Mouse (Mus musculus): ENCODE results near the gene Ankrd13b. TPM values are rescaled to one million over a fixed set of nuclear protein-coding genes. Genes with fewer than 3 reads are reported as not detected.

Ankrd13b gene
- polyA plus RNA-seq, 1 experiment from 2014 or later, result 38.4 TPM

DNA sequence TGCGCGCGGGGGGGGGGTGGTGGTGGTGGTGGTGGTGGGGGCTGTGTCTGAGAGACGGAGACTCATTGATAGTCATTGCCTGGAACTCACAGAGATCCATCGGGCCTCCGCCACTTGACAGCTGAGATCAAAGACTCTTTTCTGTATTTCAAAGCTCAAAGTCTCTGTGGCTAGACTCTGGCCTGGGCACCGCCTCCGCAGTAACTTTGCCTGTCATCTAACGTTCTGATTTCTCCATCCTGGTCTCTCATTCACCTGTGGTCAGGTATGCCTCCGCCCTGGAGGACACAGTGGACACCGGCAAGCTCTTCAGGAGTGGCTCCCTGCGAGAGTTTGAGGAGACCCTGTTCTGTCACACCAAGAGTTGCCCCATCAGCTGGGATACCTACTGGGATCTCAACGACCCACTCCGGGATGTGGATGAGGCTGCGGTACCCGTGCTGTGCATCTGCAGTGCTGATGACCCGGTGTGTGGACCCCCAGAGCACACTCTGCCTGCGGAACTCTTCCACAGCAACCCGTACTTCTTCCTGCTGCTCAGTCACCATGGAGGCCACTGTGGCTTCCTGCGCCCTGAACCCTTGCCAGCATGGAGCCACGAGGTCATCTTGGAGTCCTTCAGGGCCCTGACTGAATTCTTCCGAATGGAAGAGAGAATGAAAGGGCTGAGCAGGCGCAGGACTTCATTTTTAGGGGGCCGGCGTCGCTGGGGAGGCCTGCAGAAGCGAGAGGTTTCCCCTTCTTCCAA, 28.7 kb upstream of the Ankrd13b start:
- Histone ChIP-seq H3K4me1 (replicated peaks; ENCODE audit: control insufficient read depth, insufficient read depth, low read length) (peaks cover 31% of the 10 kb centered on the region), H3K9ac (replicated peaks; ENCODE audit: low read depth, low read length) (no peak overlapping the region), H3K27ac (ENCODE audit: low read length) (no peak overlapping the region), H3K9me3 (ENCODE audit: control insufficient read depth, low read length) (no peaks in the 10 kb centered on the region), H3K36me3 (ENCODE audit: control insufficient read depth, insufficient read depth) (no peaks in the 10 kb centered on the region), H3K4me3 (replicated peaks; ENCODE audit: low read length) (no peak overlapping the region), H3K4me2 (ENCODE audit: low read length) (no peak overlapping the region), H3K27me3 (replicated peaks; ENCODE audit: control insufficient read depth, insufficient read depth, low read length) (peaks cover 6% of the 10 kb centered on the region; the same call in 1 of the 2 replicates)
- WGBS, result 85% methylated on average over 27 of the region's 27 CpGs
- ATAC-seq, result no peak

- ATAC-seq, result no peak
- peaks cover 38% of the 10 kb centered on the region for H3K4me1 ChIP-seq (replicated peaks; ENCODE audit: control insufficient read depth, insufficient read depth, low read length)
Observed at GRCm38 (mm10) chr11:77516553-77517425, 27.3 kb upstream of the Ankrd13b start.

GRCm38 (mm10) chr11:77515637-77516552, 26.4 kb upstream of the Ankrd13b start, which contains the start of gene Trp53i13:
TSS of gene Trp53i13 (minus strand) at chr11:77515980.
- Histone ChIP-seq H3K27ac (ENCODE audit: low read length) (no peak within 1 kb of the TSS), H3K36me3 (ENCODE audit: control insufficient read depth, insufficient read depth) (no peaks in the 10 kb centered on the region), H3K4me3 (replicated peaks; ENCODE audit: low read length) (peak within 1 kb of the TSS; percentile 47), H3K27me3 (replicated peaks; ENCODE audit: control insufficient read depth, insufficient read depth, low read length) (peaks cover 6% of the 10 kb centered on the region; the same call in 1 of the 2 replicates), H3K9me3 (ENCODE audit: control insufficient read depth, low read length) (no peaks in the 10 kb centered on the region), H3K4me2 (ENCODE audit: low read length) (peak within 1 kb of the TSS; percentile 75), H3K4me1 (replicated peaks; ENCODE audit: control insufficient read depth, insufficient read depth, low read length) (peaks cover 38% of the 10 kb centered on the region), H3K9ac (replicated peaks; ENCODE audit: low read depth, low read length) (peak within 1 kb of the TSS; percentile 54)
- 0 out of 2 replicates have a peak, but pooled peaks have one; percentile 9 for ATAC-seq
- WGBS, result 8% methylated on average over 39 of the region's 39 CpGs

More at GRCm38 (mm10) chr11:77516553-77517425, 27.3 kb upstream of the Ankrd13b start:
- no peak overlapping the region for H3K9ac ChIP-seq (replicated peaks; ENCODE audit: low read depth, low read length)
- H3K9me3 ChIP-seq (ENCODE audit: control insufficient read depth, low read length), result no peaks in the 10 kb centered on the region
- WGBS, result 67% methylated on average over 5 of the region's 5 CpGs
- H3K27ac ChIP-seq (ENCODE audit: low read length), result no peak overlapping the region
- no peak overlapping the region for H3K4me2 ChIP-seq (ENCODE audit: low read length)
- H3K36me3 ChIP-seq (ENCODE audit: control insufficient read depth, insufficient read depth), result no peaks in the 10 kb centered on the region
- H3K27me3 ChIP-seq (replicated peaks; ENCODE audit: control insufficient read depth, insufficient read depth, low read length), result peaks cover 6% of the 10 kb centered on the region; the same call in 1 of the 2 replicates
- no peak overlapping the region for H3K4me3 ChIP-seq (replicated peaks; ENCODE audit: low read length)

DNA sequence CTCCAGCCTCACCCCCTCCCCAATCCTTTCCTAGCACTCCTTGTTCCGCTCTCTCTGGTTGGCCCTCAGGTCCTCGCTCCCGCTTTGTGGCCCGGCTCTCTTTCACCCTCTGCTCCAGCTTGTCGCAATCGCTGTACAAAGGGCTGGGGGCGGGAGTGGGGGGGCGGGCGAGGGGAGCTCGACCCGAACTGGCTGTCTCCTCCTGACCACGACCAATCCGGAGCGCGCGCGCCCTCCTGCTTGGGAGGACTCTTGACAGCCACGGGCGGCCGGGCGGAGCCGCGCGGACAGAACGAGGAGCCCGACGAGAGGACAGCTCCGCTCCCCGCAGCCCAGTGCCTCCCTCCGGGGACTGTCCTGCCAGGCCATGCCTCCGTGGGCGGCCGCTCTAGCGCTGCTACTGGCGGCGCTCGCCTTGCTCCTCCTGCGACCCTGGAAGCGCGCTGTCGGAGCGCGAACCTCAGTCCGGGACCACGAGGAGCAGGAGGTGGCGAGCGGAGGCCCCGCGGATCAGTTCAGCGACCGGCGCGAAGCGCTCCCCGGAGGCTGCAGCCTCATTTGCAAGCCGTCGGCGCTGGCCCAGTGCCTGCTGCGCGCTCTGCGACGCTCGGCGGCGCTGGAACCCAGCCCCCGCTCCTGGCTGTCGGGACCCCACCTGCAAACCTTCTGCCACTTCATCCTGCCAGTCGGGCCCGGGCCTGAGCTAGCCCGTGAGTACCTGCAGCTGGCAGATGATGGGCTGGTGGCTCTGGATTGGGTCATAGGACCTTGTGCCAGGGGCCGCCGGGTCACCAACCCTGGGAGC, 25.6 kb upstream of the Ankrd13b start, which contains the start of gene Abhd15:
TSS of gene Abhd15 (plus strand) at position 290 of the 805 bp plus-strand sequence.
- peak within 1 kb of the TSS; percentile 75 for H3K4me2 ChIP-seq (ENCODE audit: low read length)
- ATAC-seq, result peak; percentile 54
- peak within 1 kb of the TSS; percentile 54 for H3K9ac ChIP-seq (replicated peaks; ENCODE audit: low read depth, low read length)
- no peaks in the 10 kb centered on the region for H3K9me3 ChIP-seq (ENCODE audit: control insufficient read depth, low read length)
- peak within 1 kb of the TSS; percentile 47 for H3K4me3 ChIP-seq (replicated peaks; ENCODE audit: low read length)
- H3K27me3 ChIP-seq (replicated peaks; ENCODE audit: control insufficient read depth, insufficient read depth, low read length), result peaks cover 6% of the 10 kb centered on the region; the same call in 1 of the 2 replicates
- no peaks in the 10 kb centered on the region for H3K36me3 ChIP-seq (ENCODE audit: control insufficient read depth, insufficient read depth)
- 0% methylated on average over 56 of the region's 72 CpGs for WGBS
- H3K27ac ChIP-seq (ENCODE audit: low read length), result no peak within 1 kb of the TSS
- H3K4me1 ChIP-seq (replicated peaks; ENCODE audit: control insufficient read depth, insufficient read depth, low read length), result peaks cover 33% of the 10 kb centered on the region

DNA sequence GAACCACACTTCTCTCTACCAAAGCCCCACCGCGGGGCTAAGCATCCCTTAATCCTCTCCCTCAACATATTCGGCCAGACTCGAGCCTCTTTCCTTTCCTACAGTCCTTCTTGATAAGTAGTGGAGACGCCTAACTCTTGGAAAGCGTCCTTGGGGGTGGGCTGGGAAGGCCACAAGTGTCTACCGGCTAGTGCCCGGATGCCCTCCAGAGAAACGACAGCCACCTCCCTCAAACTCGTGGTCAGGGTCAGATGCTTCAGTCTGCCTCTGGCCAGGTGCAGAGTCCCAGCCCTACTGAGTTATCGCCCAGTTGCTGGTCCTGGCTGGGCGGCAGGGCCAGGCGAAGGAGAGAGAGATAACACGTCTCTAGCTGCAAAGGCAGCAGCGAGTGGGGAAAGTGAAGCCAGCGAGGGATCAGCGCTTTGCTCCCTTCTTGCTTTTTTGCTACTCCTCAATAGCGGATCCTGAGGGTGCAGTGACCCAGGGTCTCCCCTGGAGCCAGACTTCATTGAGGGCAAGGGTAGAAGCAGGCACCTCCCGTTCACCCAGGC, 24.9 kb upstream of the Ankrd13b start:
- peaks cover 33% of the 10 kb centered on the region for H3K4me1 ChIP-seq (replicated peaks; ENCODE audit: control insufficient read depth, insufficient read depth, low read length)
- WGBS, result 10% methylated on average over 19 of the region's 19 CpGs
- peak overlapping the region; percentile 75 for H3K4me2 ChIP-seq (ENCODE audit: low read length)
- H3K9ac ChIP-seq (replicated peaks; ENCODE audit: low read depth, low read length), result peak overlapping the region; percentile 54
- no peaks in the 10 kb centered on the region for H3K9me3 ChIP-seq (ENCODE audit: control insufficient read depth, low read length)
- H3K36me3 ChIP-seq (ENCODE audit: control insufficient read depth, insufficient read depth), result no peaks in the 10 kb centered on the region
- no peak overlapping the region for H3K27ac ChIP-seq (ENCODE audit: low read length)
- no peak for ATAC-seq
- peak overlapping the region; percentile 47 for H3K4me3 ChIP-seq (replicated peaks; ENCODE audit: low read length)
- H3K27me3 ChIP-seq (replicated peaks; ENCODE audit: control insufficient read depth, insufficient read depth, low read length), result peaks cover 6% of the 10 kb centered on the region; the same call in 1 of the 2 replicates

DNA sequence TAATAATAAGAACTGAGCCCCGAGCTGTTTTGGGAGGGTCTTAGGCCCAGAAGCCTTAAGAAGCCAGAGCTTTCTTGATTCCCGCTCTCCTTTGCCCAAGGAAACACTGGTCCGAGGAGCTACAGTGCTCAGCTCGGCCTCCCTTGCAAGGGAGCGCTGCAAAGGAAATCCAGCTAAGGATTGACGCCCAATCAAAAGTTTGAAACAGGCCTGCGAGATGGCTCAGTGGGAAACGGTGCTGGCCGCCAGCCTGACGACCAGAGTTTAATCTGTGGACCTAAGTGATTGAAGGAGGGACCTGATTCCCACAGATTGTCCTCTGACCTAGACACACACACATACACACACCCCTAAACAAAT, 24.3 kb upstream of the Ankrd13b start:
- H3K27me3 ChIP-seq (replicated peaks; ENCODE audit: control insufficient read depth, insufficient read depth, low read length), result peaks cover 6% of the 10 kb centered on the region; the same call in 1 of the 2 replicates
- H3K9ac ChIP-seq (replicated peaks; ENCODE audit: low read depth, low read length), result no peak overlapping the region
- ATAC-seq, result no peak
- H3K4me3 ChIP-seq (replicated peaks; ENCODE audit: low read length), result peak overlapping the region; percentile 69
- no peaks in the 10 kb centered on the region for H3K36me3 ChIP-seq (ENCODE audit: control insufficient read depth, insufficient read depth)
- no peak overlapping the region for H3K27ac ChIP-seq (ENCODE audit: low read length)
- no peaks in the 10 kb centered on the region for H3K9me3 ChIP-seq (ENCODE audit: control insufficient read depth, low read length)
- peaks cover 33% of the 10 kb centered on the region for H3K4me1 ChIP-seq (replicated peaks; ENCODE audit: control insufficient read depth, insufficient read depth, low read length)
- 15% methylated on average over 10 of the region's 10 CpGs for WGBS
- peak overlapping the region; percentile 94 for H3K4me2 ChIP-seq (ENCODE audit: low read length)

- H3K9ac ChIP-seq (replicated peaks; ENCODE audit: low read depth, low read length), result peak overlapping the region; percentile 68
- H3K4me1 ChIP-seq (replicated peaks; ENCODE audit: control insufficient read depth, insufficient read depth, low read length), result peaks cover 37% of the 10 kb centered on the region
- peak; percentile 70 for ATAC-seq
- H3K36me3 ChIP-seq (ENCODE audit: control insufficient read depth, insufficient read depth), result no peaks in the 10 kb centered on the region
- peaks cover 6% of the 10 kb centered on the region; the same call in 1 of the 2 replicates for H3K27me3 ChIP-seq (replicated peaks; ENCODE audit: control insufficient read depth, insufficient read depth, low read length)
- no peak overlapping the region for H3K27ac ChIP-seq (ENCODE audit: low read length)
- H3K9me3 ChIP-seq (ENCODE audit: control insufficient read depth, low read length), result no peaks in the 10 kb centered on the region
- WGBS, result under 1% methylated on average over 69 of the region's 84 CpGs
- peak overlapping the region; percentile 94 for H3K4me2 ChIP-seq (ENCODE audit: low read length)
- peak overlapping the region; percentile 69 for H3K4me3 ChIP-seq (replicated peaks; ENCODE audit: low read length)
Observed at GRCm38 (mm10) chr11:77512891-77513810, 23.7 kb upstream of the Ankrd13b start.
